Mouse (Mus musculus) MEL (cell line): Measurements from ENCODE around the gene Vstm5.

Experiments
- CTCF ChIP-seq, 3 experiments: IDR thresholded peaks in 2 of 3; conservative IDR thresholded peaks in 1 of 3; 2 replicates each; pipeline ENCODE4 v1.5.1; 2011 to 2012; ENCODE audit warnings: low read length in 3 of 3, low read depth in 2 of 3, mild to moderate bottlenecking in 2 of 3, improper control_type of control experiment in 1 of 3, inconsistent platforms in 1 of 3, mixed read lengths in 1 of 3, moderate library complexity in 1 of 3; ENCODE audit not compliant: control insufficient read depth in 1 of 3, insufficient read depth in 1 of 3, poor library complexity in 1 of 3, severe bottlenecking in 1 of 3
- E2F4 ChIP-seq: IDR thresholded peaks from 2 replicates; pipeline ENCODE4 v1.6.1; 2011; ENCODE audit warnings: low read depth, low read length, improper control_type of control experiment, borderline replicate concordance
- MEF2A ChIP-seq: IDR thresholded peaks from 2 replicates; pipeline ENCODE4 v1.6.1; 2014; ENCODE audit warnings: low read depth, mild to moderate bottlenecking, inconsistent platforms, low read length, improper control_type of control experiment; ENCODE audit not compliant: poor library complexity, insufficient replicate concordance, severe bottlenecking; ENCODE audit errors: extremely low read depth
- POLR2A ChIP-seq, 2 experiments: IDR thresholded peaks; 2 replicates each; pipeline ENCODE4 v1.6.1; 2011 to 2012; ENCODE audit warnings: low read length in 2 of 2, mild to moderate bottlenecking in 2 of 2, control low read depth in 1 of 2, improper control_type of control experiment in 1 of 2, low read depth in 1 of 2, moderate library complexity in 1 of 2; ENCODE audit not compliant: control insufficient read depth in 1 of 2, insufficient read depth in 1 of 2, poor library complexity in 1 of 2
- USF1 ChIP-seq: IDR thresholded peaks from 2 replicates; pipeline ENCODE4 v1.6.1; 2014; ENCODE audit warnings: low read depth, mild to moderate bottlenecking, inconsistent platforms, low read length, improper control_type of control experiment, moderate library complexity

DNA sequence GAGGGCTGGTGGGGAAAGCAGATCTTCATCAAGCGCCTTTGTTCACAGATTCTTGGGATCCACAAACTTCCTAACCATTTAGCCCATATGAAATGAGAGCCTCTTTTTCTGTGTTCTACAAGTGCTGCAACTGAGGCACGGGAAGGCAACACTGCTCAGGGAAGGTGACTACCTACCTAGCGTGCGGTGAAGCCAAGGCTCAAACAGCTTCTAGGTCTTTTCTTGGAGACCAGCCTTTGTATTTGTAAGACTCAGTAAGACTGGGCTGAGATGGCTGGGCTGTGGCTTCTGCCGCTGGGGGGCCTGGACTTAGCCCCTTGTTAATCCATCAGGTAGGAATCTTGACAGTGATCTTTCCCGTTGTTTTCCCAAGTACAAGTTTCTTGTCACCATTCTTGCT lies 1.2 kb downstream of the Vstm5 start:
- TF ChIP-seq POLR2A (IDR thresholded peaks at IDR 0.05; ENCODE audit: control insufficient read depth in 1 of 2, insufficient read depth in 1 of 2, low read depth in 1 of 2, low read length in 2 of 2, poor library complexity in 1 of 2): no peak
- no peak for TF ChIP-seq CTCF (IDR thresholded peaks at IDR 0.05 in 2 of 3, conservative IDR thresholded peaks at IDR 0.05 in 1 of 3; ENCODE audit: control insufficient read depth in 1 of 3, insufficient read depth in 1 of 3, low read depth in 2 of 3, low read length in 3 of 3, poor library complexity in 1 of 3, severe bottlenecking in 1 of 3)
- no peak for TF ChIP-seq MEF2A
- TF ChIP-seq USF1: no peak
- no peak for TF ChIP-seq E2F4
